Mouse (Mus musculus): ENCODE measurements around the gene Tbcc. TPM values are rescaled to one million over a fixed set of nuclear protein-coding genes. Genes with fewer than 3 reads are reported as not detected.

The Tbcc gene
- polyA plus RNA-seq, 1 experiment from 2014 or later = 73.7 TPM

DNA sequence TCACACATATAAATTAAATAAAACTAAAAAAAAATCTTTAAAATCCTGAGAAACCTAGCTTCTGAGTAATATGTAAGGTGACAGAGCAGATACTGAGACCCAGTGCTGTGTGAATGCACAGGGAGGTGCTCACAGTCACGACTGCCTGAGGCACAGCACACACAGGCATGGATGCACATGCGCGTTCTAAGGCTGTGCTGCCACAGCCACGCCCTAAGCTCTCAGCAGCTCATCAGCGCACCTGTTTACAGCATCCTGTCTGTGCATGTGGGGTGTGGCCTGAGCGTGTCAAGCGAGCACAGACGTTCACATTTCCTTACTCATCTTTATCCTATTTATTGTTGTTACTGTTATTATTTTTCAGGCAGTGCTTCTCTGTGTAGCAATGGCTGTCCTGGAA is 50.0 kb downstream of the Tbcc start:
- Histone ChIP-seq H3K36me3 (replicated peaks; ENCODE audit: control insufficient read depth, insufficient read depth, low read depth, low read length) (peaks cover 15% of the 10 kb centered on the region), H3K4me2 (ENCODE audit: low read depth, low read length) (no peak overlapping the region), H3K9me3 (replicated peaks; ENCODE audit: control insufficient read depth, low read length) (no peaks in the 10 kb centered on the region), H3K4me1 (ENCODE audit: control insufficient read depth, insufficient read depth, low read length) (no peaks in the 10 kb centered on the region), H3K4me3 (ENCODE audit: low read depth, low read length) (no peak overlapping the region), H3K9ac (replicated peaks; ENCODE audit: low read length) (no peak overlapping the region), H3K27ac (replicated peaks; ENCODE audit: low read depth, low read length) (no peak overlapping the region), H3K27me3 (ENCODE audit: control insufficient read depth, insufficient read depth, low read length) (no peaks in the 10 kb centered on the region)
- WGBS = 93% methylated on average over 8 of the region's 8 CpGs
- ATAC-seq (replicated peaks; ENCODE audit: insufficient number of reproducible peaks, low FRiP score, low TSS enrichment, low read depth) (no peak), DNase-seq (ENCODE audit: low spot score) (no peak)

Other genes starting within 250 kb of the Tbcc start
- gene Klc4, start 244.7 kb upstream of the Tbcc start, polyA plus RNA-seq (2014; fragmentation: Nextera tagmentation; extraction: Ambion mirVana) = 17.7 and 22.5 TPM in 2 replicates
- 114 and 117 TPM in 2 replicates for gene Mrpl2, start 244.5 kb upstream of the Tbcc start, polyA plus RNA-seq (2014; fragmentation: Nextera tagmentation; extraction: Ambion mirVana)
- gene Cul7, start 240.3 kb upstream of the Tbcc start, polyA plus RNA-seq (2014; fragmentation: Nextera tagmentation; extraction: Ambion mirVana) = 27.9 and 28.1 TPM in 2 replicates
- 54.0 and 61.6 TPM in 2 replicates for gene Rrp36, start 216.3 kb upstream of the Tbcc start, polyA plus RNA-seq (2014; fragmentation: Nextera tagmentation; extraction: Ambion mirVana)
- gene Mea1, start 211.9 kb upstream of the Tbcc start, polyA plus RNA-seq (2014; fragmentation: Nextera tagmentation; extraction: Ambion mirVana) = 165 and 186 TPM in 2 replicates
- gene Klhdc3, start 209.8 kb upstream of the Tbcc start, polyA plus RNA-seq (2014; fragmentation: Nextera tagmentation; extraction: Ambion mirVana) = 117 and 121 TPM in 2 replicates
- 111 and 115 TPM in 2 replicates for gene Ppp2r5d, start 185.6 kb upstream of the Tbcc start, polyA plus RNA-seq (2014; fragmentation: Nextera tagmentation; extraction: Ambion mirVana)
- 13.9 and 17.4 TPM in 2 replicates for gene Pex6, start 179.2 kb upstream of the Tbcc start, polyA plus RNA-seq (2014; fragmentation: Nextera tagmentation; extraction: Ambion mirVana)
- 0.35 and 0.62 TPM in 2 replicates for gene Gnmt, start 161.5 kb upstream of the Tbcc start, polyA plus RNA-seq (2014; fragmentation: Nextera tagmentation; extraction: Ambion mirVana)
- 52.2 and 55.1 TPM in 2 replicates for gene Cnpy3, start 138.5 kb upstream of the Tbcc start, polyA plus RNA-seq (2014; fragmentation: Nextera tagmentation; extraction: Ambion mirVana)
- 0.32 and 0.49 TPM in 2 replicates for gene Ptcra, start 127.0 kb upstream of the Tbcc start, polyA plus RNA-seq (2014; fragmentation: Nextera tagmentation; extraction: Ambion mirVana)
- gene 2310039H08Rik, start 118.0 kb upstream of the Tbcc start, polyA plus RNA-seq (2014; fragmentation: Nextera tagmentation; extraction: Ambion mirVana) = 54.1 and 56.0 TPM in 2 replicates
- 198 and 207 TPM in 2 replicates for gene Rpl7l1, start 108.0 kb upstream of the Tbcc start, polyA plus RNA-seq (2014; fragmentation: Nextera tagmentation; extraction: Ambion mirVana)
- gene Bicral, start 32.2 kb upstream of the Tbcc start, polyA plus RNA-seq (2014; fragmentation: Nextera tagmentation; extraction: Ambion mirVana) = 4.7 TPM in 2 replicates
- gene Prph2, start 19.8 kb downstream of the Tbcc start, polyA plus RNA-seq (2014; fragmentation: Nextera tagmentation; extraction: Ambion mirVana) = not detected in 2 replicates
- gene Ubr2, start 119.9 kb downstream of the Tbcc start, polyA plus RNA-seq (2014; fragmentation: Nextera tagmentation; extraction: Ambion mirVana) = 15.0 and 16.1 TPM in 2 replicates

Data from embryonic facial prominence, embryonic 11.5 days (tissue).